Mouse (Mus musculus): ENCODE measurements at regions not wholly inside any gene's neighbourhood (a gene's known extent, or its start where the extent isn't known, plus 50 kb on each side); places are given as distances from the start of the nearest gene placed in this dataset.

- DNase-seq (ENCODE audit: low spot score) = no peak
Measured at GRCm38 (mm10) chr19:36681056-36681455, 55.4 kb downstream of the Ppp1r3c start.

GRCm38 (mm10) chr19:36680322-36680721 lies 56.1 kb downstream of the Ppp1r3c start:
- DNase-seq (ENCODE audit: low spot score) = no peak

GRCm38 (mm10) chr19:36679028-36679820 lies 57.2 kb downstream of the Ppp1r3c start:
- DNase-seq (ENCODE audit: low spot score) = peak; percentile 18

GRCm38 (mm10) chr19:36678382-36679027 lies 57.9 kb downstream of the Ppp1r3c start:
- no peak for DNase-seq (ENCODE audit: low spot score)

GRCm38 (mm10) chr19:36677101-36678081 lies 59.1 kb downstream of the Ppp1r3c start:
- no peak for DNase-seq (ENCODE audit: low spot score)

- DNase-seq (ENCODE audit: low spot score) = no peak
Measured at GRCm38 (mm10) chr19:36674946-36675345, 61.5 kb downstream of the Ppp1r3c start.

GRCm38 (mm10) chr19:36670813-36671212 lies 65.6 kb downstream of the Ppp1r3c start:
- no peak for DNase-seq (ENCODE audit: low spot score)
